Mouse (Mus musculus) adrenal gland, adult 8-10 months (tissue): ENCODE results near the gene L1td1. TPM values are rescaled to one million over a fixed set of nuclear protein-coding genes. Genes with fewer than 3 reads are reported as not detected.

ENCODE experiments used
- DNase-seq: peaks from one replicate; pipeline ENCODE4 v3.0.0; 2022
- total RNA-seq, 4 experiments: library from RNA; stranded (reverse); gene quantifications; 2 replicates each; pipeline ENCODE4 v1.2.4; 2022

L1td1 gene
- total RNA-seq, 4 experiments from 2014 or later, result 0.28 TPM; not detected in 3

DNA sequence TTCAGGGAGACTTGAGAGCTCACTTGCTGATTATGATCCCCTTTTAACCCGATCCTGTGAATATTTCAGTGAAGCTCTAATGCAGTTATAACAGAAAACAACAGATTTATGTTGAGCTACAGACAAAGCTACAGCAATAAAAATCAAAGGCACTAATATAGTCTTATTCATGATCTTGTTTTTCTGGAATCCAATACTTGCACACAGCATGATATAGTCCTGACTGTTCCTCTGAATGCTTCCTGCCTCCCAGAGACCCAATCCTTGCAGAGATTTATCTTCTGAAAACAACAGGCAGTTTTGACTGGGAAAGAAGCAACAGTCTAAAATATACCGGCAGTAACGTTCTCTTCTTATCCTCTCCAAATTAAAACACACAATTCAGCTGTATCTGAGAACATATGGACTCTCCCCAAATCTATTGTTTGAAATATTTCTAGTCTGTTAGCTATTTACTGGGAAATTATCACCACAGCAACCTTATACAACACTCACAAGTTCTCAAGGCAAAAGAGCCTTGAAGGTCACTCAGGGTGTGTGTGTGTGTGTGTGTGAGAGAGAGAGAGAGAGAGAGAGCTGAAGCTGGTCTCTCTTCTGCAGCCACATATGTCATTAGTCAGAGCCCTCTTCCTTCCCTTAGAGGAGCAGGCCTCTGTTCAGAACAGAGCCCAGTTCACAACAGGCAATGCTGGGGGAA lies 16.8 kb downstream of the L1td1 start:
- no peak for DNase-seq

DNA sequence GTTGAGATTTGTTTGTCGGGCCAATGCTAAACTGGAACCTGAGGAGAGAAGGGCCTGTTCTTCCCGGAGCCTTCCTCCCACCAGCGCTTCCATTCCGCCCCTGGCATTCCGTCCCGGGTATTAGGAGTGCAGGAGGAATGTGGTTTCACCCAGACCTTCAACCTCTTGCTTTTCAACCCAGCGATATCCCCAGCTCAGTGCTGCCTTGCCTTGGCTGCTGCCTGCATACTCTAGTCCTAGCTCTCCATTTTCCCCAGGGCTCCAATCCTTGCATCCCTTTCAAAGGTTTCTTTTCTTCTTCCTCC lies 17.3 kb downstream of the L1td1 start:
- no peak for DNase-seq

DNA sequence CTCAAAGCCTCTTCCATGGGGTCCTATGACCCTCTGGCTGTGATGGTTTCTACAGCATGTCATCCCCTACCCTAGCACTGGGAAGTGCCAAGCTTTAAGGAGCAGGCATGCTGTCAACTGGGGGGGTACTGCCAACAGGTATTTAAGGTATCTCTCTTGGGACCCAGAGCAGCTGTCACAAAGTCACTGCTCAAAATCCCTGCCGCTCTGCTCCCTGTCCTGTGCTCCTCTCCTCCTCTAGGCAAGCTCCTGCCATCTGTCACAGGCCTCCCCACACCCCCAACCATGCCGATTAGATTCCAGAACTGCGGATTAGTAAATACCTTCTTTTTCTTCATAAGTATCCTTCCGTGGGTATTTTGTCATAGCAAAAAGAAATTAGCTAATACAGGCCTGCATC lies 27.9 kb downstream of the L1td1 start:
- DNase-seq, result no peak

DNA sequence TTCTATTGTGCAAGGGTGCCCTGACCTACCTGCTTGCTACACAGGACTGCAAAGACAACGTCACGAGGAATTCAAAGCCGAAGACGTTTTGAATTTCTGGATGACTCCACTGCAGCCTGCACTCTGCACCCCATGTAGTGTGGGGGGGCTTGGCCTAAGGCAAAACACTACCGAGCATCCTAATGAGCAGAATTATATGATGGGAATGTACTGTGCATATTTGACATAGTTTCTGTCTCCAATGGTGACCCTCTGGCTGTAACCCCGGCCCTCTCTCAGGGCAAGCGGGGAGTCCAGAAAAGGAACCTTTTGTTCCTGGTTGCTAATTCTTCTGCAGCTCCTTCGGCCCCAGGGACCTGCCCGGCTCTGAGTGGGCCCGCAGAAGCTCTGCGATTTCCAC lies 29.6 kb downstream of the L1td1 start:
- no peak for DNase-seq

DNA sequence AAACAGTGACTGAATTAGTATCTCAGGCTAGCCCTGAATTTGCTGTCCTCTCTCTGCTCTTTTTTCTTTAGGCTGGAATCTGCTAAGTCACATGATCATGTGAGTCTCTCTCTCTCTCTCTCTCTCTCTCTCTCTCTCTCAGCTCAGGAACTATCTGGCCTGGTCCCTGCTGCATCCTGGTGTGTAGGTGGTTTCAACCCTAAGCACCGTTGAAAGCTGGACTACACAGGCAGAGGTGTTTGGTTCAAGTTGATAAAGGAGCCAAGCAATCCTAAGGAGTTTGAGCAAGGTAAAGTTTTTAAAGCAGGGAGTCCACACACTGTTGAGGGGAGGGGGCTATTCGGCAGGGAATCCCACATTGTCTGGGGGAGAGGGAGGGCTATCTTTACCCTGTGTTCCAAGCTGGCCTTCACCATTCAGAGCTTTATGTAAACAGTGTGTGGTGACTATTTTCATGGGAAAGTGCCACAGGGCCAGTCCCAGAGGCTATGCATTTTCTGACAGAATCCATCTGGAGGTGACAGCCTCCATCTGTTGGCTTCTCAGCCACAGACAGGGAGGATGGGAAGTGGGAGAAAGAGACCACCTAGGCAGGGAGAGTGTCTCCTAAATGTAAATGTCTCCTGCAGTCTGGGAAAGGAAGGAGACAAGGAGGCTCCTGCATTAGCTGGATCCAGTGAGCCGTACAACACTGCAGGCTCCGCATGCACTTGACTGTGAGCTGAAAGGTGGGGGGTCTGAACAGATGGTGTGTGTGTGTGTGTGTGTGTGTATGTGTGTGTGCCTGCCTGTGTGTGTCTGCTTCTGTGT lies 31.7 kb downstream of the L1td1 start:
- no peak for DNase-seq

DNA sequence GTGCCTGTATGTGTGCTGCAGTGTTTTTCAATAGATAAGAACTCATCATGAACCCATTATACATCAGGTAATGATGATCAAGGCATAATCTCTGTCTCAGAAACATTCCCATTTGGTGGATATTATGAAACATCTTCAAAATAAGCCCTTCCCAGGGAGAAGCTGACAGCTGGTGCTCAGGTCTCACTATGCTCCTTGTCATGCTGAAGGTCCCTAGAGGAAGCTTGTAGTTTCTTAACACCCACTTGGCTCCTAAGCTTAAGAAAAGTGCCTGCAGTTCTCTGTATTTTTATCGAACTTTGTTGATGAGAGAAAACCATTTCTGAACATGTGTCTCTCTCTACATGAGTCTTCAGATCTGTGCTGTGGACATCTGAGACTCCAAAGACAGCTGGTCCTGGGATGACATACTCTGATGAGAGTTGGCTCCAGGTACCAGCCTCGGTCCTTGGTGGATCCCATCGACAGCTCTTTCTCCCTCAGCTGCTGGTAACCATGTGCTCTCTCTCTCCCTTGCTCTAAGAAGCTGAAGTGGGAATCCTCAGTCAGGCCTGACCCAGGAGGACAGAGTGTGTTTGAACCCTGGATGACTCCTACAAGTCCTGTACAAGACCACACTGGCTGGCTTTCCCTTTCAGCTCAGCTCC lies 32.5 kb downstream of the L1td1 start:
- no peak for DNase-seq

DNA sequence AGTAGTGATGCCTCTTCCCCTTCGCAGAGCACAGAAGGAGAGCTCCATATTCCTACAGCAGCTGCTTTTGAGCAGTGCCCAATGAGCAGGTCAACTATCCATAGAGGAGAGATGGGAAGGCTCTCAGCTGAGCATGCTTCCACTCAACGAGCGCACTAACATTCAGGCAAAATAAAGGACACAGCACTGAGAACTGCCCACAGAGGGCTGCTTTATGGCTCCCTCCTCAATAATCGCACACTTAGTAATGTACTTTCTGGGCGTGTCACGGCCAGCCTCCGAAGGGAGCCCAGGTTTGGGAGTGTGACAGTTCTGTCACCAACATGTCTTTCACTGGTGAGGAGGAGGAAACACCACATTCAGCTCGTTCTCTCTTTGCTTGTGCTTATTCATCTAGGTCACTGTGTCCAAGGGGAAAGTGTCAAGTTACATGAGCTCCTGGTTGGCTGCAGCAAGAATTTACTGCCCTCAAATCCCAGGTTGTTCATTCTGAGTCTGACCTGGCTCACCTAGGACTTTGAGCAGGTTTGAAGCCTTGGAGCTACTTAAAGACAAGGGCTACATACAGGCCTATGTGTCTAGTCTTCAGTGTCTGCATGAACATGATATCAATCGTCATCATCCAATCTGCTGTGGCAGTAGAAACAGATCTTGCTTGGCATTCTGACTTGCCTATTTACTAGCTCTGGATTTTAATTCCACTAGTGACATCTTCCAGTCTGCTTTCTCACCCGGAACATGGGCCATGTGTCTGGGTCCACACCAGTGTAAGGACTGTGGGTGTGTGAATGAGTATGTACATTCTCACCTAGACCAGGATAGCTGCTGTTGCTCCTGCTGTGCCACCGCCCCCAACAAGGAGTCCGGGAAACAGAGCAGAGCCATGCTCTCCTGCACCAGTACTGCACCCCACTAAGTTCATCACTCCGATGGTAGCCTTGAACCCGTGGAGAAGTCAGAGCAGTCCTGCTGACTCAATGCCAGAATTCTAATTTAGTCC lies 40.9 kb downstream of the L1td1 start:
- no peak for DNase-seq

DNA sequence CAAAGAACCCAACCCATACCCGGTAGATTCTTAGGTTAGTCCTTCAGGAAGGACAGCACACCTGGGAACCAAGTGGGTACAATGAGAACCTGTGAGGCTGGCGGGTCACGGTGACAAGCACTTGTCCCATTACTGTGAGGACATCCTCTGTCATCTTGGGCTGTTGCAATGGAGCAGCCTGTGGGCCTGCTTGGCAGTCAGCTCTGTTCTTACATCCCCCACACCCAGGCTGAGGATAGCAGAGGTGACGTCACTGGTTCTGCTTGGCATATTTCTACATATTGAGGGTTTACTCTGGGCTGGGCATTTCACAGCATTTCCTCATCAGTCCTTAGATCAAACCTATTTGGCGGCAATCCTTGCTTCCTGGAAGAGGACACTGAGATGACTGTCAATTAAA lies 47.3 kb downstream of the L1td1 start:
- no peak for DNase-seq

DNA sequence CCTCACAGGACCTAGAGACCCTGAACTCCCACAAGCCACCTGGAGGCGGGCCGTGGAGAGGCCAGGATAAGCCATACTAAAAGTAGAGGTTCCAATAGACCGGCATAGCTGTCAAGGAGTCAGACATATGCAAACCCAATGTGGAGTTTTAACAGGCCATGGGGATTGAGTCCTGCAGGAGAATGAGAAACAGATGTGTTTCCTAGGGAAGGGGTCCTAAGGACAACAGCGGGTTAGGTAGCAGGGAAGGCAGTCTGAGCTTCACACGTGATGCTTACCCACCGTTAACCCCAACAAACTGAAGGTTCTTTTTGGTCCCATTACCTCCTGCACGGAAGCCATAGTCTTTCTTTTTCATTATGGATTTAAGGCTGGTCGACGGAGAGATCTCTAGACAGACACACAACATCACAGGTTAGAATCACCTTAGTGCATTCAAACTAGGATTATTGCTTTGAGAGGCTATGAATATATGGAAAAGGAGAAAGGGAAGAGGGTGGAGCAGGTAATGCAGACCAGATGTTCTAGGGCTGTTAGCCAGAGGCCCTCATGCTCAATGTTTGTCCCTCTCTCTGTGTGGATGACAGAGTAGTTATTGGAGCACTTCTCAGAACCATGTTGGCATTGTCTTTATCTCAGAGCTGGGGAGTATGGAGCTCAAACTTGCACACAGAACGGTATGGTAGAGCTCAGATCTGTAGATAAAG lies 50.3 kb downstream of the L1td1 start:
- no peak for DNase-seq

DNA sequence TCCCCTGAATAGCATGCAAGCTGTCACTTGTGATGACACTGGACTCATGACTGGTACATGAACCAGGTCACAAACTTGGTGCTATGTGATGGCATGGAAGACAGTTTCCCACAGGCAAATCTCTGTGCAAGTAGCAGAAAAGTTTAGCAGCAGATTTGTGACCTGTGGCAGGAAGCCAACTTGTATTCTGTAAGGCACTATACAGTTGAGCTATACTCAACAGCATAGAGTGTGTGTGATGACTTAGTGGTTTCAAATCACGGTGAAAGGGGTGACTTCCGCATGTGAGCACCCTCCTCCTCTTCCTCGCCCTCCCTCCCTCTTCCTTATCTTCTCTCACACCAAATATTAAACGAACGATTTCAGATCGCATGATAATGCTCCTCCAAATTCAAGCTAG lies 50.9 kb downstream of the L1td1 start:
- no peak for DNase-seq

DNA sequence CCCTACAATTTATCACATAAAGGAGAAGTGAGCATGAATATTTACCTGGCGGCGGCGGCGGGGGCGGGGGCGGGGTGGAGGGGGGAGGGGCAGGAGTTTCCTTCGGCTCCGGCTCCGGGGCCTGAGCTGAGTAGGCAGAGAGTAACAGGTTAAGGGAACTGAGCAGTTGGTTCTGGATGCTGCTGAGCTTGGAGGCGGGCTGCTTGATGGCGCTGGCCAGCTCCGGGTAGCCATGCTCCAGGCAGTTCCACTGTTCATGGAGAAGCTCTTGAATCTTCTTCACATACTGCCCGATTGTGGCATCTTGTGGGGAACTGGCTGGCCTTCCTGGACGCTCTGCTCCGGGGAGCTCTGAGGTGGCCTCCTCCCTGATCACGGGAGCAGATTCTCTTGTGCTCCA lies 51.7 kb downstream of the L1td1 start:
- DNase-seq, result no peak

DNA sequence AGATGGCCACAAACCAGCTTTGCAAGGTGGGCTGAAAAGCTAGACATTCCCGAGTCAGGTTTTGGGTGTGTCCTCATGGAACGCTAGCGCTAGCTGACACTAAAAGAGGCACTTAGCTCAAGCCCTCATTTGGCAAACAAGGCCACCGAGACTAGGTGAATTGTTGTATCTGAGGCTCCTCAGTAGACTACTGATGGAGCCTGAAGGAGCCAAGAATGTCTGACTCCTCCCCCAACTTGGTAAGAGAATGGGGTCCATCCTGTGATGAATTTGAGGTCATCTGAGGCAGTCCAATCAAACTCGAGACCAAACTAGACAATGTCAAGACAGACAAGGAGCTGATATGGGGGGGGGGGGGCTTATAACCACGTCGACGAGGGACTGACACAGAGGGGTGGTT lies 59.3 kb downstream of the L1td1 start:
- no peak for DNase-seq

DNA sequence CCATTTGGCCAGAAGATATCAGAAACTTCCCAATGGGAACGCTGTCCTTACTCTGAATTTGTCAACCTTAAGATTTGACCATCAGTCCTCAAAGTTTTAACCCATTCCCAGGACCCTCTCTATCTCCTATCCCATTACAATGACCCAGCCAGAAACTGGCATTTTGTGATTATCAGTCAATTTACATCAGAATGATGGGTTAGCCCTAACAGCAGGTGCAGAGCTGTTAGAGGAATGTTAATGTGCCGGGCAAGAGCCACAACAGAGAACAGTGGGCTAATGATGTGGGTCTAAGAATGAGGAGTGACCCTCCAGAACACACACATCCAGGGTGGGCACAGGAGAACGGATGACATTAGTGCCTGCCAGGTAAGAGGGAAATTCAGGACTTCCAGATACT lies 59.7 kb downstream of the L1td1 start:
- DNase-seq, result no peak

Other genes starting within 250 kb of the L1td1 start
- gene Kank4, start 90.8 kb downstream of the L1td1 start, total RNA-seq, result 1 to 10 TPM; 3.1 to 4.2 (median 4.0) TPM
- gene I0C0044D17Rik, start 97.1 kb downstream of the L1td1 start, total RNA-seq, result not detected
- gene Usp1, start 197.1 kb downstream of the L1td1 start, total RNA-seq, result 10 to 100 TPM; 25.9 to 34.6 (median 29.9) TPM